Comparison of ENCODE assay signal across 12 mouse cellular contexts in the genomic region with DNA sequence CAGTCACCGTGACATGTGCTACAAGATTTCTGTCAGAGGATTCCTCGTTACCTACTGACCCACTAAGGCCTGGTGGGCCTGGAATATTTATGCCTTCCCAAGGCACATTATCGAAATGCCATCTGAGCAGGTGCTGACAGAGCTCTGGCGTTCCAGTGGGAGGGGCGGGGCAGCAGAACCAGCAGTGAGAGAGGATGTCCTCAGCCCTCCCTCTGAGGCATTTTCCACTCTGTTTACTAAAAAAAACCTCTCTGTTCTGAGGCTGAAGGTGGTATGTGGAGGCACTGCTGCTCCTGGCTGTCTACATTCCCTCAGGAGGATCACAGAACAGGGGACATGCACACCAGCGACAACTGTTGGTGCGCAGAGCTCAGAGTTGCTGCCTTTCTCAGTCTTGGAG. TPM values are rescaled to one million over a fixed set of nuclear protein-coding genes. Genes with fewer than 3 reads are reported as not detected.
DNase-seq lines count a peak whose midpoint lies in the region; ATAC-seq and TF ChIP-seq lines count a peak whose summit lies in the region.
"Had no signal": no experiment of that assay in that cellular context is flagged by ENCODE, and none has a peak within 500 bp of the region (broad histone marks: within the 10 kb centered on the region; RNA-seq: fewer than 3 reads in every experiment).

No protein-coding gene starts in this region.

- 29% methylated on average over 7 of the region's 7 CpGs for WGBS in forebrain, embryonic 12.5 days
- 27% methylated on average over 7 of the region's 7 CpGs for WGBS in forebrain, embryonic 14.5 days
- WGBS in liver, embryonic 11.5 days = 26% methylated on average over 7 of the region's 7 CpGs
- 16% methylated on average over 7 of the region's 7 CpGs for WGBS in heart, embryonic 13.5 days
- WGBS in cerebellum, adult 2 months = 41% methylated on average over 7 of the region's 7 CpGs

- no peak overlapping the region for H3ac ChIP-seq in myocyte (ENCODE audit: control insufficient read depth, insufficient read length)

- ATAC-seq in forebrain, embryonic 12.5 days (ENCODE audit: low FRiP score) = 0 out of 2 replicates have a peak, but pooled peaks have one; percentile 35
- ATAC-seq in forebrain, embryonic 14.5 days = no peak; the same call in 1 of the 2 replicates
- no peak for ATAC-seq in liver, embryonic 11.5 days (replicated peaks; ENCODE audit: low FRiP score)
- ATAC-seq in heart, embryonic 13.5 days (ENCODE audit: extremely low read depth, insufficient number of reproducible peaks, low FRiP score, low TSS enrichment) = no peak; the same call in 1 of the 2 replicates
- no peak for ATAC-seq in frontal cortex, adult (ENCODE audit: low TSS enrichment)

- no peak overlapping the region for H3K9ac ChIP-seq in forebrain, embryonic 12.5 days
- no peak overlapping the region for H3K9ac ChIP-seq in forebrain, embryonic 14.5 days (ENCODE audit: low read length)
- no peak overlapping the region for H3K9ac ChIP-seq in liver, embryonic 11.5 days (ENCODE audit: low read depth, low read length)
- peak overlapping the region; percentile 86; the same call in 1 of the 2 replicates for H3K9ac ChIP-seq in heart, embryonic 13.5 days

- no peak overlapping the region for H3K4me3 ChIP-seq in forebrain, embryonic 12.5 days (replicated peaks)
- H3K4me3 ChIP-seq in forebrain, embryonic 14.5 days (ENCODE audit: low read depth, low read length) = no peak overlapping the region
- H3K4me3 ChIP-seq in liver, embryonic 11.5 days (ENCODE audit: low read depth, low read length) = no peak overlapping the region
- no peak overlapping the region for H3K4me3 ChIP-seq in heart, embryonic 13.5 days
- H3K4me3 ChIP-seq in myocyte = peak overlapping the region; percentile 20
- H3K4me3 ChIP-seq in cerebellum, adult 2 months (replicated peaks; ENCODE audit: insufficient read depth, low read depth, low read length) = no peak overlapping the region

- H3K4me2 ChIP-seq in forebrain, embryonic 12.5 days = no peak overlapping the region
- no peak overlapping the region for H3K4me2 ChIP-seq in forebrain, embryonic 14.5 days (ENCODE audit: low read length)
- H3K4me2 ChIP-seq in liver, embryonic 11.5 days = no peak overlapping the region
- peak overlapping the region; percentile 76 for H3K4me2 ChIP-seq in heart, embryonic 13.5 days
- H3K4me2 ChIP-seq in myocyte (ENCODE audit: low read depth) = peak overlapping the region; percentile 76

- no peaks in the 10 kb centered on the region for H3K9me3 ChIP-seq in forebrain, embryonic 12.5 days
- no peaks in the 10 kb centered on the region for H3K9me3 ChIP-seq in forebrain, embryonic 14.5 days (replicated peaks; ENCODE audit: control insufficient read depth, low read length)
- no peaks in the 10 kb centered on the region for H3K9me3 ChIP-seq in liver, embryonic 11.5 days (ENCODE audit: control insufficient read depth, low read length)
- H3K9me3 ChIP-seq in heart, embryonic 13.5 days = no peaks in the 10 kb centered on the region

- no peak for DNase-seq in forebrain, embryonic 14.5 days (ENCODE audit: low spot score)
- DNase-seq in liver = peak; percentile 10
- no peak for DNase-seq in liver, embryonic 11.5 days (ENCODE audit: low spot score)
- DNase-seq in cerebellum, adult 2 months = no peak
- DNase-seq: adrenal gland, postnatal 10 days; gastrocnemius, postnatal 14 days; kidney, adult 9 months; thymus, postnatal 36 days had no signal

- no peaks in the 10 kb centered on the region for H3K36me3 ChIP-seq in forebrain, embryonic 12.5 days (replicated peaks)
- no peaks in the 10 kb centered on the region for H3K36me3 ChIP-seq in forebrain, embryonic 14.5 days (ENCODE audit: control insufficient read depth, insufficient read depth, low read length)
- H3K36me3 ChIP-seq in liver, embryonic 11.5 days (ENCODE audit: control insufficient read depth, insufficient read depth, low read length) = no peaks in the 10 kb centered on the region
- H3K36me3 ChIP-seq in heart, embryonic 13.5 days = no peaks in the 10 kb centered on the region
- no peaks in the 10 kb centered on the region for H3K36me3 ChIP-seq in myocyte (ENCODE audit: control insufficient read depth, insufficient read depth)

- H3K27me3 ChIP-seq in forebrain, embryonic 12.5 days = peaks cover 18% of the 10 kb centered on the region; the same call in 1 of the 2 replicates
- no peaks in the 10 kb centered on the region for H3K27me3 ChIP-seq in forebrain, embryonic 14.5 days (replicated peaks; ENCODE audit: control insufficient read depth, insufficient read depth, low read length)
- H3K27me3 ChIP-seq in liver, embryonic 11.5 days (replicated peaks; ENCODE audit: control insufficient read depth, insufficient read depth, low read length) = peaks cover 8% of the 10 kb centered on the region
- no peaks in the 10 kb centered on the region for H3K27me3 ChIP-seq in heart, embryonic 13.5 days (replicated peaks)
- no peaks in the 10 kb centered on the region for H3K27me3 ChIP-seq in myocyte (ENCODE audit: control insufficient read depth, insufficient read depth, insufficient read length)
- no peaks in the 10 kb centered on the region for H3K27me3 ChIP-seq in cerebellum, adult 2 months (ENCODE audit: control insufficient read depth, insufficient read depth, low read length)

- H3K79me2 ChIP-seq in myocyte (ENCODE audit: control insufficient read depth, insufficient read depth) = no peaks in the 10 kb centered on the region

- H3K27ac ChIP-seq in forebrain, embryonic 12.5 days = no peak overlapping the region
- no peak overlapping the region for H3K27ac ChIP-seq in forebrain, embryonic 14.5 days (ENCODE audit: low read depth, low read length)
- no peak overlapping the region for H3K27ac ChIP-seq in liver, embryonic 11.5 days (ENCODE audit: low read depth, low read length)
- peak overlapping the region; percentile 79 for H3K27ac ChIP-seq in heart, embryonic 13.5 days (replicated peaks)
- H3K27ac ChIP-seq in cerebellum, adult 2 months (ENCODE audit: insufficient read depth, low read length) = no peak overlapping the region

- no peak for TF ChIP-seq POLR2A in myocyte (IDR thresholded peaks at IDR 0.05; ENCODE audit: insufficient read length, low read depth)
- no peak for TF ChIP-seq POLR2A in cerebellum, adult 2 months (IDR thresholded peaks at IDR 0.05; ENCODE audit: borderline replicate concordance, insufficient read depth, low read length)

- TF ChIP-seq CTCF in cerebellum, adult 2 months (IDR thresholded peaks at IDR 0.05; ENCODE audit: borderline replicate concordance, insufficient read depth, low read depth, low read length) = no peak

- H3K4me1 ChIP-seq in forebrain, embryonic 12.5 days = peaks cover 17% of the 10 kb centered on the region
- peaks cover 4% of the 10 kb centered on the region; the same call in 1 of the 2 replicates for H3K4me1 ChIP-seq in forebrain, embryonic 14.5 days (ENCODE audit: control insufficient read depth, insufficient read depth, low read length)
- H3K4me1 ChIP-seq in liver, embryonic 11.5 days (replicated peaks; ENCODE audit: control insufficient read depth, insufficient read depth, low read length) = no peaks in the 10 kb centered on the region
- peaks cover 26% of the 10 kb centered on the region for H3K4me1 ChIP-seq in heart, embryonic 13.5 days
- H3K4me1 ChIP-seq in cerebellum, adult 2 months (ENCODE audit: control insufficient read depth, insufficient read depth, low read length) = 0 out of 2 replicates have a peak, but pooled peaks cover 4% of the 10 kb centered on the region

TF ChIP-seq in myocyte, 11 proteins besides CTCF, POLR2A, EP300 and RAD21:
- peak in 1 of 3 experiments; percentile 71 for TF ChIP-seq MYOG (IDR thresholded peaks at IDR 0.05; ENCODE audit: control insufficient read depth in 1 of 3, insufficient read depth in 1 of 3, insufficient read length in 2 of 3, low read depth in 2 of 3)
- no peak for TF ChIP-seq E2F4 (IDR thresholded peaks at IDR 0.05; ENCODE audit: insufficient read depth)
- TF ChIP-seq MYOD1 (IDR thresholded peaks at IDR 0.05; ENCODE audit: control insufficient read depth in 1 of 3, insufficient read length in 2 of 3, low read depth in 2 of 3) = peak in 1 of 3 experiments; percentile 43

RNA-seq across cellular contexts. Expression of a gene that starts 1.1 kb away (rescaled TPM):
- polyA plus RNA-seq in forebrain, embryonic 12.5 days (2016; fragmentation: Nextera tagmentation; extraction: Ambion mirVana) = 1.6 and 2.8 TPM in 2 replicates
- 1.1 and 1.7 TPM in 2 replicates for polyA plus RNA-seq in forebrain, embryonic 14.5 days (2014; fragmentation: Nextera tagmentation; extraction: Ambion mirVana)
- polyA plus RNA-seq in liver, embryonic 11.5 days (2014; fragmentation: Nextera tagmentation; extraction: Ambion mirVana) = 1.9 and 2.4 TPM in 2 replicates
- 15.1 and 16.8 TPM in 2 replicates for polyA plus RNA-seq in heart, embryonic 13.5 days (2015; fragmentation: Nextera tagmentation; extraction: Ambion mirVana)
- polyA plus RNA-seq in myocyte (2012; fragmentation: generic; extraction: Trizol) = 24.4 TPM
- 2.4 and 2.9 TPM in 2 replicates for polyA plus RNA-seq in cerebellum, adult 2 months (2012; rRNA removed)

RNA-seq across cellular contexts. Expression of a gene that starts 30.2 kb away (rescaled TPM):
- 13.2 and 16.9 TPM in 2 replicates for polyA plus RNA-seq in forebrain, embryonic 12.5 days (2016; fragmentation: Nextera tagmentation; extraction: Ambion mirVana)
- polyA plus RNA-seq in forebrain, embryonic 14.5 days (2014; fragmentation: Nextera tagmentation; extraction: Ambion mirVana) = 16.8 and 19.6 TPM in 2 replicates
- polyA plus RNA-seq in liver, embryonic 11.5 days (2014; fragmentation: Nextera tagmentation; extraction: Ambion mirVana) = 32.5 and 36.1 TPM in 2 replicates
- polyA plus RNA-seq in heart, embryonic 13.5 days (2015; fragmentation: Nextera tagmentation; extraction: Ambion mirVana) = 67.2 and 70.4 TPM in 2 replicates
- 36.8 TPM for polyA plus RNA-seq in myocyte (2012; fragmentation: generic; extraction: Trizol)
- polyA plus RNA-seq in cerebellum, adult 2 months (2012; rRNA removed) = 6.4 and 6.8 TPM in 2 replicates

Comparison
In these comparisons a context has a peak if more than half of its experiments do, and no peak if none do; other contexts are left out.
1. H3K4me2 ChIP-seq: peak in heart, embryonic 13.5 days (single experiment) and myocyte (single experiment); none in forebrain, embryonic 12.5 days (single experiment), forebrain, embryonic 14.5 days (single experiment) and liver, embryonic 11.5 days (single experiment).